Mouse (Mus musculus): ENCODE data around the gene Kcnd2. TPM values are rescaled to one million over a fixed set of nuclear protein-coding genes. Genes with fewer than 3 reads are reported as not detected.
A peak's percentile ranks its signal among the peaks of the same experiment; 100 is the strongest.

Gene Kcnd2
- 91.6 and 104 TPM in 2 replicates for polyA plus RNA-seq (2012; rRNA removed)

GRCm38 (mm10) chr6:21215491-21216191 is at the start of gene Kcnd2:
TSS of gene Kcnd2 (plus strand) at chr6:21215503.
- Histone ChIP-seq H3K4me3 (replicated peaks; ENCODE audit: insufficient read depth, low read depth, low read length) (peak within 1 kb of the TSS; percentile 94), H3K4me1 (ENCODE audit: control insufficient read depth, insufficient read depth, low read length) (peaks cover 3% of the 10 kb centered on the region; the same call in 1 of the 2 replicates), H3K27me3 (ENCODE audit: control insufficient read depth, insufficient read depth, low read length) (no peaks in the 10 kb centered on the region), H3K27ac (ENCODE audit: insufficient read depth, low read length) (peak within 1 kb of the TSS; percentile 95)
- WGBS, result 5% methylated on average over 34 of the region's 34 CpGs
- no peak for TF ChIP-seq POLR2A (IDR thresholded peaks at IDR 0.05; ENCODE audit: borderline replicate concordance, insufficient read depth, low read length)
- TF ChIP-seq CTCF (IDR thresholded peaks at IDR 0.05; ENCODE audit: borderline replicate concordance, insufficient read depth, low read depth, low read length), result no peak
- DNase-seq, result peak in 1 of 2 experiments; percentile 61

- H3K27ac ChIP-seq (ENCODE audit: insufficient read depth, low read length), result no peak overlapping the region
- no peak for TF ChIP-seq POLR2A (IDR thresholded peaks at IDR 0.05; ENCODE audit: borderline replicate concordance, insufficient read depth, low read length)
- TF ChIP-seq CTCF (IDR thresholded peaks at IDR 0.05; ENCODE audit: borderline replicate concordance, insufficient read depth, low read depth, low read length), result no peak
- 79% methylated on average over 1 of the region's 1 CpGs for WGBS
- no peak for DNase-seq
- no peaks in the 10 kb centered on the region for H3K27me3 ChIP-seq (ENCODE audit: control insufficient read depth, insufficient read depth, low read length)
- H3K4me3 ChIP-seq (replicated peaks; ENCODE audit: insufficient read depth, low read depth, low read length), result no peak overlapping the region
- H3K4me1 ChIP-seq (ENCODE audit: control insufficient read depth, insufficient read depth, low read length), result no peaks in the 10 kb centered on the region
Observed at GRCm38 (mm10) chr6:21166611-21167010, 48.7 kb upstream of the Kcnd2 start.

- WGBS, result 28% methylated on average over 2 of the region's 2 CpGs
Observed at GRCm38 (mm10) chr6:21195341-21195740, 20.0 kb upstream of the Kcnd2 start.

GRCm38 (mm10) chr6:21213865-21214672 is 1.2 kb upstream of the Kcnd2 start:
- TF ChIP-seq CTCF (IDR thresholded peaks at IDR 0.05; ENCODE audit: borderline replicate concordance, insufficient read depth, low read depth, low read length), result peak; percentile 59; the same call in 1 of the 2 replicates
- 0 out of 2 replicates have a peak, but pooled peaks have one; percentile 33 for TF ChIP-seq POLR2A (IDR thresholded peaks at IDR 0.05; ENCODE audit: borderline replicate concordance, insufficient read depth, low read length)
- H3K4me1 ChIP-seq (ENCODE audit: control insufficient read depth, insufficient read depth, low read length), result peaks cover 3% of the 10 kb centered on the region; the same call in 1 of the 2 replicates
- H3K4me3 ChIP-seq (replicated peaks; ENCODE audit: insufficient read depth, low read depth, low read length), result peak overlapping the region; percentile 94
- H3K27ac ChIP-seq (ENCODE audit: insufficient read depth, low read length), result peak overlapping the region; percentile 95
- peak; percentile 86 to 88 for DNase-seq
- no peaks in the 10 kb centered on the region for H3K27me3 ChIP-seq (ENCODE audit: control insufficient read depth, insufficient read depth, low read length)
- WGBS, result under 1% methylated on average over 29 of the region's 29 CpGs

More at GRCm38 (mm10) chr6:21195341-21195740, 20.0 kb upstream of the Kcnd2 start:
- peak in 1 of 2 experiments; percentile 9 for DNase-seq
- no peak for TF ChIP-seq CTCF (IDR thresholded peaks at IDR 0.05; ENCODE audit: borderline replicate concordance, insufficient read depth, low read depth, low read length)
- TF ChIP-seq POLR2A (IDR thresholded peaks at IDR 0.05; ENCODE audit: borderline replicate concordance, insufficient read depth, low read length), result no peak
- Histone ChIP-seq H3K27ac (ENCODE audit: insufficient read depth, low read length) (no peak overlapping the region), H3K27me3 (ENCODE audit: control insufficient read depth, insufficient read depth, low read length) (no peaks in the 10 kb centered on the region), H3K4me3 (replicated peaks; ENCODE audit: insufficient read depth, low read depth, low read length) (no peak overlapping the region), H3K4me1 (ENCODE audit: control insufficient read depth, insufficient read depth, low read length) (no peaks in the 10 kb centered on the region)

GRCm38 (mm10) chr6:21214673-21215490 is 421 bp upstream of the Kcnd2 start:
- TF ChIP-seq POLR2A (IDR thresholded peaks at IDR 0.05; ENCODE audit: borderline replicate concordance, insufficient read depth, low read length) (peak; percentile 51; the same call in 1 of the 2 replicates), CTCF (IDR thresholded peaks at IDR 0.05; ENCODE audit: borderline replicate concordance, insufficient read depth, low read depth, low read length) (no peak)
- peak overlapping the region; percentile 94 for H3K4me3 ChIP-seq (replicated peaks; ENCODE audit: insufficient read depth, low read depth, low read length)
- H3K27me3 ChIP-seq (ENCODE audit: control insufficient read depth, insufficient read depth, low read length), result no peaks in the 10 kb centered on the region
- WGBS, result 1% methylated on average over 76 of the region's 83 CpGs
- H3K4me1 ChIP-seq (ENCODE audit: control insufficient read depth, insufficient read depth, low read length), result peaks cover 3% of the 10 kb centered on the region; the same call in 1 of the 2 replicates
- peak overlapping the region; percentile 95 for H3K27ac ChIP-seq (ENCODE audit: insufficient read depth, low read length)
- peak; percentile 92 for DNase-seq

- no peak for TF ChIP-seq POLR2A (IDR thresholded peaks at IDR 0.05; ENCODE audit: borderline replicate concordance, insufficient read depth, low read length)
- TF ChIP-seq CTCF (IDR thresholded peaks at IDR 0.05; ENCODE audit: borderline replicate concordance, insufficient read depth, low read depth, low read length), result no peak
- 49% methylated on average over 27 of the region's 27 CpGs for WGBS
- peak overlapping the region; percentile 95 for H3K27ac ChIP-seq (ENCODE audit: insufficient read depth, low read length)
- H3K4me3 ChIP-seq (replicated peaks; ENCODE audit: insufficient read depth, low read depth, low read length), result peak overlapping the region; percentile 94
- peak; percentile 65 to 71 for DNase-seq
- H3K4me1 ChIP-seq (ENCODE audit: control insufficient read depth, insufficient read depth, low read length), result peaks cover 3% of the 10 kb centered on the region; the same call in 1 of the 2 replicates
- no peaks in the 10 kb centered on the region for H3K27me3 ChIP-seq (ENCODE audit: control insufficient read depth, insufficient read depth, low read length)
Observed at GRCm38 (mm10) chr6:21216206-21217020, 1.1 kb downstream of the Kcnd2 start.

Measured in cerebellum, adult 2 months (tissue).